Mouse (Mus musculus) heart, embryonic 12.5 days (tissue): ENCODE measurements around the gene Clstn2. TPM values are rescaled to one million over a fixed set of nuclear protein-coding genes. Genes with fewer than 3 reads are reported as not detected.

Experiments used
- ATAC-seq: fragments of 200-750 bp; cut with Nextera tagmentation; 2 replicates; pipeline ENCODE4 v1.8.0; 2017; ENCODE audit warnings: moderate TSS enrichment, moderate library complexity; ENCODE audit not compliant: insufficient number of reproducible peaks, low FRiP score
- H3K27ac ChIP-seq: fragments of 300-500 bp; sonication (generic); 2 replicates; pipeline ENCODE4 v1.5.1; 2016; ENCODE audit warnings: mild to moderate bottlenecking, moderate library complexity; ENCODE audit not compliant: poor library complexity, severe bottlenecking
- H3K27me3 ChIP-seq: fragments of 300-500 bp; sonication (generic); replicated peaks from 2 replicates; pipeline ENCODE4 v1.6.1; 2016; ENCODE audit warnings: mild to moderate bottlenecking, moderate library complexity
- H3K36me3 ChIP-seq: fragments of 300-500 bp; sonication (generic); 2 replicates; pipeline ENCODE4 v1.6.1; 2016; ENCODE audit warnings: mild to moderate bottlenecking, moderate library complexity
- H3K4me1 ChIP-seq: fragments of 300-500 bp; sonication (generic); replicated peaks from 2 replicates; pipeline ENCODE4 v1.6.1; 2016; ENCODE audit warnings: mild to moderate bottlenecking
- H3K4me2 ChIP-seq: fragments of 300-500 bp; sonication (generic); 2 replicates; pipeline ENCODE4 v1.6.1; 2016; ENCODE audit warnings: mild to moderate bottlenecking, moderate library complexity
- H3K4me3 ChIP-seq: fragments of 300-500 bp; sonication (generic); 2 replicates; pipeline ENCODE4 v1.5.1; 2016; ENCODE audit warnings: mild to moderate bottlenecking
- H3K9ac ChIP-seq: fragments of 300-500 bp; sonication (generic); 2 replicates; pipeline ENCODE4 v1.6.1; 2016; ENCODE audit warnings: mild to moderate bottlenecking, moderate library complexity
- H3K9me3 ChIP-seq: fragments of 300-500 bp; sonication (generic); replicated peaks from 2 replicates; pipeline ENCODE4 v1.6.1; 2016; ENCODE audit warnings: mild to moderate bottlenecking, moderate library complexity
- WGBS: fragments of 180-500 bp; shearing (Covaris S2); methylation state at CpG from one replicate; pipeline ENCODE4 v1.1.7; 2016; 5-methylcytosine and 5-hydroxymethylcytosine counted together
- polyA plus RNA-seq: library from polyadenylated mRNA; unstranded; fragments of >200 nt; fragmentation: Nextera tagmentation; extraction: Ambion mirVana; gene quantifications from 2 replicates; pipeline ENCODE4 v1.2.1, GENCODE M21; 2016

The Clstn2 gene
- polyA plus RNA-seq, 1 experiment from 2014 or later: 1.2 TPM

DNA sequence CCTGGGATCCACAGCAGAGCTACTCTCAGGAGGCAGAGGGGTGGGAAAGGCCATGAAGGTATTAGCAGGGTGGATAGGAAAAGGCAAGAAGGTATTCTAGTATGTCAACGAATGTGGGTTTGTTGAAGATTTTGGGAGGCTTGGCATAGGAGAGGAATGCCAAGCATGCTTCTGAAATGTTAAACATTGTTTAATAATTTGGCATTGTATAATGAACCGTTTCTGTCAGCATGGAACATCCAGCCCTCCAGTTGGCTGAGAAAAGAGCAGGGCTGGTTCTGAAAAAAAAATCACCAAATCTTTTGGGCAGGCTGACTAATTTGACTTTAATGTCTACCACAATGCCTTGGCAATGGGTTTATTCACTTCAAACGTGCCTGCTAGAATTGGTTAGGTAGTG lies 355.9 kb downstream of the Clstn2 start:
- Histone ChIP-seq H3K9me3 (no peaks in the 10 kb centered on the region), H3K4me2 (no peak overlapping the region), H3K27ac (no peak overlapping the region), H3K36me3 (no peaks in the 10 kb centered on the region), H3K27me3 (0 out of 2 replicates have a peak, but pooled peaks cover 7% of the 10 kb centered on the region), H3K4me3 (no peak overlapping the region), H3K4me1 (no peaks in the 10 kb centered on the region), H3K9ac (no peak overlapping the region)
- 70% methylated on average over 3 of the region's 3 CpGs for WGBS
- no peak for ATAC-seq

DNA sequence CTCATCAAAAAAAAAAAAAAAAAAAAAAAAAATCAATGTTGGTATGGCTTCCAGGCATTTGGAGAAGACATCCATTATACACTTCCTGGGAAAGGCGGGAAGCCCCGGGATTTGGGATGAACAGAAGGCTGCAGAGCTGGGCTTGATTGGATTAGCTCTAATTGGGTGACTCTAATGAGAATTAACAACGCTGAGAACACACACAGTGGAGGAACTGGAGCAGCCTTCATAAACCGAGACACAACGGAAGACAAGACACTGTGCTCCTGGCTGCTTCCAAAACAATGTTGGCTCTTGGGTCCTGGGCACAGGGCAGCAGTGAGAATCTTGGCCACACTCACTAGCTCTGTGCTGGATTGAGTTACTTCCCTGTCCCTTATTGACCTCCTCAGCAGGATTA lies 360.3 kb downstream of the Clstn2 start:
- Histone ChIP-seq H3K4me2 (no peak overlapping the region), H3K27me3 (no peaks in the 10 kb centered on the region; the same call in 1 of the 2 replicates), H3K4me1 (no peaks in the 10 kb centered on the region), H3K27ac (no peak overlapping the region), H3K36me3 (no peaks in the 10 kb centered on the region), H3K4me3 (no peak overlapping the region), H3K9ac (no peak overlapping the region), H3K9me3 (no peaks in the 10 kb centered on the region)
- ATAC-seq: no peak
- whole genome bisulfite sequencing: 61% methylated on average over 5 of the region's 5 CpGs

DNA sequence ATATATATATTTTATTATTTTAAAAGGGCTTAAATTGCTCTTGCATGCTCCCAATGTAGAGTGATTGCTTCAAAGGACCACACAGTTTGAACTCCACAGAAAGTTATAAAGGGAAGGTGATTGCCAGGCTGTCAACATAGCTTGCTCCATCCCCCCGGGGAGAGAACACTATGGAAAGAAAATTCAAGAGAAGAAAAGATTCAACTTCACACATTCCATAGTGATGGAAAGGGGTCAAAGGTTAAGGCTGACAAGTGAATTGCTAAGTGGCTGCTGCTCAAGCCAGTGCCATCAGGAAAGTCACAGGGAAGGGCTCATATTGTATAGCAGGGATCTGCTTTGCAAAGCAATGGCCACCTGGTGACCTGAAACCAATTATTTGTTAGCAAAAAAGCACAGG lies 360.8 kb downstream of the Clstn2 start:
- no peak overlapping the region for H3K27ac ChIP-seq
- no peaks in the 10 kb centered on the region for H3K36me3 ChIP-seq
- H3K9me3 ChIP-seq: no peaks in the 10 kb centered on the region
- H3K9ac ChIP-seq: no peak overlapping the region
- WGBS: 21% methylated on average over 1 of the region's 1 CpGs
- H3K27me3 ChIP-seq: no peaks in the 10 kb centered on the region; the same call in 1 of the 2 replicates
- no peak overlapping the region for H3K4me3 ChIP-seq
- no peaks in the 10 kb centered on the region for H3K4me1 ChIP-seq
- no peak overlapping the region for H3K4me2 ChIP-seq
- ATAC-seq: no peak

DNA sequence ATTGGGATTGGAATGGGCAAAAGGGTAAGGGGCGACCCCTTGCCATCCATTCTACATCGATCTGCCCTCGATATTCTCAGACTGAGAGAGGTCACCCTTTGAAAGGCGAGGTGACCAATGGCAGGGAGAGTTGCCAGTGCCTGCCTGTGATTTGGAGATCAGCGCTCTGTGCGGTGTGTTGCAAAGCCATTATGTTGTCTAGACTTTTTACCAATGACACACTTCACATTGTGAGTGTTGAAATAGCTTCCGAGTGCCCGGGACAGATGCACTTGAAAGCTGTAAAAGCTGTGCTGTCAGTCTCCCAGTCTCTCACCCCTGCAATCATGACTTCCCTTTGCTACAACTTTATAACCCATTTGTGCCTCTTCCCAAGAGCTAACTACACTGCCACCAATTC lies 362.3 kb downstream of the Clstn2 start:
- H3K36me3 ChIP-seq: no peaks in the 10 kb centered on the region
- no peaks in the 10 kb centered on the region; the same call in 1 of the 2 replicates for H3K27me3 ChIP-seq
- H3K4me3 ChIP-seq: no peak overlapping the region
- H3K4me1 ChIP-seq: no peaks in the 10 kb centered on the region
- no peak for ATAC-seq
- H3K9ac ChIP-seq: no peak overlapping the region
- H3K4me2 ChIP-seq: no peak overlapping the region
- 68% methylated on average over 8 of the region's 8 CpGs for WGBS
- no peaks in the 10 kb centered on the region for H3K9me3 ChIP-seq
- no peak overlapping the region for H3K27ac ChIP-seq

DNA sequence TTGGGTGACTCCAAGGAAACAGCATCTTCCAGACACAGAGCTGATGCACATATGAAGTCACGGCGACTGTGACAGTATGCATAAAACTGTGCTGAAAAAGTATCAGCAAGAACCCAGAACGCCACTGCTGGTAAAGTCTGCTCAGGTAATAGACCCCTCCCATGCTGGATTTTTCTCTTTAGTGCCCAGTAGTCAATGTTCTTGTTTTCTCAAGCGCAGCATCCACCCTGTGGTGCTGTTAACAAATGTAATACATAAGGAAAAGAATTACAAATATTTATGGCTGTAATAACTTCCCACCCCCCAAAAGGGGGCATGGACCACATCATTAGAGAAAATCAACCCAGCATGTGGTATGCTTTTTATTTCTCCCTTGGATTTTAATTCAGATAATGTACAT lies 372.0 kb downstream of the Clstn2 start:
- no peak overlapping the region for H3K9ac ChIP-seq
- no peak overlapping the region for H3K27ac ChIP-seq
- no peak overlapping the region for H3K4me2 ChIP-seq
- no peaks in the 10 kb centered on the region; the same call in 1 of the 2 replicates for H3K9me3 ChIP-seq
- WGBS: 86% methylated on average over 4 of the region's 4 CpGs
- 0 out of 2 replicates have a peak, but pooled peaks cover 4% of the 10 kb centered on the region for H3K27me3 ChIP-seq
- ATAC-seq: no peak
- H3K4me3 ChIP-seq: no peak overlapping the region
- no peaks in the 10 kb centered on the region for H3K36me3 ChIP-seq
- H3K4me1 ChIP-seq: peaks cover 3% of the 10 kb centered on the region

DNA sequence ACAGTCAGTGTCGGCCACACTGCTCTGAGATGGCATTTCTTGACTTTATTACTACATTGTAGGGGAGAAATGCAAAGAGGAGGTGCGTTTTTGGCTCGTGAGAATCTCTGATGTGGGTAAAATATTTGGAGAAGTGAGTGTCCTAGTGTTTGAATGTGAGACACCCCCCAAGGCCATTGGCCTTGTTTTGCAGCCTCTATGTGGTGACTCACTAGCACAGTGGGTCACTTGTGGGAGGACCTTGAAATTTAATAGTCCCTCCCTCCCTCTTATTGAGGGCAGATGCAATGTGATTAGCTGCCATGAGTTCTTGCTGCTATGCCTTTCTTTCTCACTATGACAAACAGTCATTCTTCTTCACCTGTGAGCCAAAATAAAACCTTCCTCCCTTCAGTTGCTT lies 374.2 kb downstream of the Clstn2 start:
- Histone ChIP-seq H3K4me2 (no peak overlapping the region), H3K4me3 (no peak overlapping the region), H3K27ac (no peak overlapping the region), H3K27me3 (0 out of 2 replicates have a peak, but pooled peaks cover 4% of the 10 kb centered on the region), H3K36me3 (no peaks in the 10 kb centered on the region), H3K9me3 (no peaks in the 10 kb centered on the region; the same call in 1 of the 2 replicates), H3K9ac (no peak overlapping the region), H3K4me1 (no peaks in the 10 kb centered on the region)
- ATAC-seq: no peak
- WGBS: 63% methylated on average over 3 of the region's 3 CpGs

DNA sequence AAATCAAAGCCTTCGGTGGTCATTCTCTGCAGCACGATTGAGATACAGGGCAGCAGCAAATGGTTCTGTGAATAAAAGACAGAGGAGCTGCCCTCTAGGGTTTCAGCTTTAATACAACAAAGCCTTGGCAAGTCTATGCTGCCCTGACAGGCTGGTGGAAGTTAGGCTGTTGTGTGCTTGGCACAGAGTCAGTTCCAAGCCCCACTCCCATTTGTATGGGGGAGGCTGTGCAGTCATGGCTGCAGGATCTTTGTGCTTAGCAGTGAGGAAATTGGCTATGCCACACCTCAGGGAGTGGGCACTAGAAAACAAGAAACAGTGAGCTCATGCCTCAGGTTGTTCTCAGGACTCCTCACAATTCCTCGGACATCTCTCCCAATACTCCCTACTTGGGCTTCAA lies 384.6 kb downstream of the Clstn2 start:
- ATAC-seq: no peak
- WGBS: 70% methylated on average over 3 of the region's 3 CpGs
- H3K27me3 ChIP-seq: no peaks in the 10 kb centered on the region
- H3K27ac ChIP-seq: no peak overlapping the region
- no peak overlapping the region for H3K4me2 ChIP-seq
- H3K36me3 ChIP-seq: no peaks in the 10 kb centered on the region
- H3K4me1 ChIP-seq: no peaks in the 10 kb centered on the region
- no peaks in the 10 kb centered on the region for H3K9me3 ChIP-seq
- H3K9ac ChIP-seq: no peak overlapping the region
- no peak overlapping the region for H3K4me3 ChIP-seq

DNA sequence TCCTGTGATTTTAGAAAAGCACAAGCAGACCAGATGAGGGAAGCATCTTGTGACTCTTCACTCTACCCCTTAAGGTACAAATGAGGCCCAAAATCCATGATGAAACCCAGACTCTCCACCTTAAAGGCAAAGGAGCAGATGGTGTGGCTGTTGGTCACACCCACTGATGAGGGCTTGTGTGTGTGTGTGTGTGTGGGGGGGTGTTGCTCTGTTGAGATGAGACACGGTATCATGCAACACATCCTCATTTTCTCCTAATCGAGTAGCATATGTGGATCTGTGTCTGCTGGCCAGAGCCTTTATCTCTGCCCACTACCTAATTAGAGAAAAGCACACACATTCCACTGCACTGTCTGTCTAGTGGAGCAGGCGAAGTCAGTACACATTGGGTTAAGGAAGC lies 387.2 kb downstream of the Clstn2 start:
- Histone ChIP-seq H3K4me3 (no peak overlapping the region), H3K9ac (no peak overlapping the region), H3K9me3 (no peaks in the 10 kb centered on the region), H3K27ac (no peak overlapping the region), H3K27me3 (no peaks in the 10 kb centered on the region), H3K4me2 (no peak overlapping the region), H3K36me3 (no peaks in the 10 kb centered on the region), H3K4me1 (no peaks in the 10 kb centered on the region)
- WGBS: 68% methylated on average over 3 of the region's 3 CpGs
- ATAC-seq: no peak

DNA sequence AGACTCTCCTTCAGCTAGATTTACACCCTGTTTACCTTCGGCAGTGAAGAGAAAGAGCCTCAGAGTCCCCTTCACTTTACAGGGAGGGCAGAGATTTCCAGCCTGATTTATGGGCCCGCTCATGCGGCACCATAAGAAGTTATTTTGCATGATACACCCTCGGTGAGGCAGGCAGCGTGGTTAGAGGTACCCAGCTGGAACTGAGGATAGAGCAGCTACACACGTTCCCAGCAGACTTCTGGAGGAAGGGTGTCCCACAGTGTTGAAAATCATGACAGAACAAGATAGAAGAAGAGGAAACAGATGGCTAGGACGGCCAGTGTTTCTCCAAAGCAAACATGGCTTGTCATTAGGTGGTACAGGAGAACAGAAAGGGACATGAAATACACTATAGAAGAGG lies 390.6 kb downstream of the Clstn2 start:
- no peak overlapping the region for H3K9ac ChIP-seq
- H3K36me3 ChIP-seq: no peaks in the 10 kb centered on the region
- no peaks in the 10 kb centered on the region for H3K9me3 ChIP-seq
- H3K4me3 ChIP-seq: no peak overlapping the region
- 66% methylated on average over 7 of the region's 7 CpGs for WGBS
- no peak for ATAC-seq
- no peaks in the 10 kb centered on the region for H3K27me3 ChIP-seq
- no peaks in the 10 kb centered on the region for H3K4me1 ChIP-seq
- no peak overlapping the region for H3K27ac ChIP-seq
- H3K4me2 ChIP-seq: no peak overlapping the region

DNA sequence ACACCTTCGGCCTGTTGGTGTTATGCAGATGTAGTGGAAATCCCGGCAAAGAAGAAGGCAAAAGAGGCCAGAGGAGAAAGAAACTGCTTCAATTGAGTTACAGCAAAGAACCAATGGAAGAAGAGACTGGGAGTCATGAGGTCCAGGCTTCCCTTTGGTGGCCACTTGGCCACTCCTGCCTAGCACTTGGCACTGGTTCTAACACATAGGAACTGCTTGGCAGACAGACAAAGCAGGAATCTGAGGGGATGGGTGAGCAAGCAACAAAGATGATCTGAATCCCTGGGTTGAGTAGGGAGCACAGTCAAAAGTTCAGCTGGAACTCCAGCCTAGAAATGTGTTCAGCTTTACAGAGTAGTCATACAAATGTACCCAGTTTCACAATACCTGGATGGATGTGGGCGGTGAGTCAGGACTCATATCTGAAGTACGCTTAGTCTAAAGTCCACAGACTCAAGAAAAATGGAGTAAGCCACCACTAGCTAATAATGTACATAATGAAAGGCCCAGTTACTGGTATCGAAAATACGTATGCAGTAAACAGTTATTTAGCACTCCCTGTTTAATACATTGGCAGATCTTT lies 392.9 kb downstream of the Clstn2 start:
- Histone ChIP-seq H3K27me3 (no peaks in the 10 kb centered on the region), H3K9ac (no peak overlapping the region), H3K9me3 (no peaks in the 10 kb centered on the region), H3K4me1 (no peaks in the 10 kb centered on the region), H3K27ac (no peak overlapping the region), H3K36me3 (no peaks in the 10 kb centered on the region), H3K4me2 (no peak overlapping the region), H3K4me3 (no peak overlapping the region)
- no peak for ATAC-seq
- 79% methylated on average over 6 of the region's 6 CpGs for WGBS

DNA sequence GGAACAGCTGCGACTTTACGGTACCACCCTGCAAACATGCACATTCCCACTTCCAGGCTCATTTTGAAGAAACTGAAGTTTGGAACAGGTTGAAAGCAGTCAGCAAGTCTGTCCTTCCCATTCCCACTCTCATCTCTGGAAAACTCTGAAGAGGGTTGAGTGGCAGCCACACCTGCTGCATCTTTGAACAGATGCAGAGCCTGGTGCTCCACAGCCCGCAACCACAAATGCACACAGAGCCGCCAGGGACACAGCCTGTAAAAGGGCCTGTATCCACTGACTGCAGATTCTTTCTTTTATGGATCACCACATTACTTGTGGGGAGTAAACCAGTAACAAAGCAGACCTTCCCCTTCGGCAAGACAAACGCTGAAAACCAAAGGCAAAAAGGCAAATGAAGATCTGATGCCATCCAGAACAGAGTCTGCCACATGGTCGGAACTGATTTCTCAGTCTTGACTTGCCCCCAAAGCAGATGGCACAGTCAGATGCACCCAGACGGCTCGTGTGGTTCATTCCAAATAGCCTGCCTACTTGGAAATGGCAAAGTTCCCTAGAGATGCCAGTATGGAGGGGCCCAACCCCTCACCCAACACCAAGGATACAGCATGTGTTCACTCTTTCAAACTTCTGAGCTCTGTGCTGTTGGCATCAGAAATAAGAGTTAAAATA lies 394.2 kb downstream of the Clstn2 start:
- no peaks in the 10 kb centered on the region for H3K27me3 ChIP-seq
- H3K4me1 ChIP-seq: no peaks in the 10 kb centered on the region
- H3K36me3 ChIP-seq: no peaks in the 10 kb centered on the region
- no peak overlapping the region for H3K4me2 ChIP-seq
- 86% methylated on average over 9 of the region's 9 CpGs for WGBS
- no peak for ATAC-seq
- no peak overlapping the region for H3K9ac ChIP-seq
- no peak overlapping the region for H3K4me3 ChIP-seq
- H3K9me3 ChIP-seq: no peaks in the 10 kb centered on the region
- no peak overlapping the region for H3K27ac ChIP-seq

DNA sequence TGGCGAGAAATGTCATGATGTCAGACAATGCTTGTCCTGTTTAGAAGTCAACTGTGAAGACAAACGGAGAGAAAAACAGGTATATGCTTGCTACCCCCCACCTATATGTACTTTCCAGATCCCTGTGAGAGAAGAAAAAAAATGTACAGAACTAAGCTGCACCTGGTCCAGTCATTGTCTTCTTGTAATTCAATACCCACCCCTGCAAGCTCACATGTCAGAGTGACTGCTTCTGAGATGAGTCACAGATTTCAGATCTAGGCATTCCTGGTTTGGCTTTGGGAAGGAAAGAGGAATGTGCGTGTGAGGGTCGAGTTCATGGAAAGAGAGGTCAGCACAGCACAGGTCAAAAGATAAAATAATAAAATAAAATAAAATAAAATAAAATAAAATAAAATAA lies 397.6 kb downstream of the Clstn2 start:
- no peaks in the 10 kb centered on the region for H3K9me3 ChIP-seq
- H3K4me3 ChIP-seq: no peak overlapping the region
- no peak overlapping the region for H3K4me2 ChIP-seq
- no peak overlapping the region for H3K9ac ChIP-seq
- no peak overlapping the region for H3K27ac ChIP-seq
- no peaks in the 10 kb centered on the region for H3K4me1 ChIP-seq
- H3K27me3 ChIP-seq: no peaks in the 10 kb centered on the region
- ATAC-seq: no peak
- H3K36me3 ChIP-seq: no peaks in the 10 kb centered on the region
- WGBS: 52% methylated on average over 4 of the region's 4 CpGs
